Mouse (Mus musculus): ENCODE data around the gene Zfp609. TPM values are rescaled to one million over a fixed set of nuclear protein-coding genes. Genes with fewer than 3 reads are reported as not detected.

Gene Zfp609
- polyA plus RNA-seq, 1 experiment from 2014 or later, result 7.8 TPM

- ATAC-seq (replicated peaks; ENCODE audit: low FRiP score, low TSS enrichment, low read depth) (no peak), DNase-seq (ENCODE audit: low spot score) (no peak)
- peak overlapping the region; percentile 98 for H3K27ac ChIP-seq (ENCODE audit: low read depth)
- H3K27me3 ChIP-seq (replicated peaks; ENCODE audit: control insufficient read depth, insufficient read depth, low read length), result no peaks in the 10 kb centered on the region
- peak overlapping the region; percentile 90 for H3K4me2 ChIP-seq (ENCODE audit: low read length)
- peak overlapping the region; percentile 77 for H3K4me3 ChIP-seq (ENCODE audit: low read depth, low read length)
- H3K9me3 ChIP-seq (ENCODE audit: control insufficient read depth, low read length), result no peaks in the 10 kb centered on the region
- no peaks in the 10 kb centered on the region for H3K36me3 ChIP-seq (ENCODE audit: control insufficient read depth, insufficient read depth, low read length)
- H3K4me1 ChIP-seq (replicated peaks; ENCODE audit: control insufficient read depth, insufficient read depth, low read length), result peaks cover 36% of the 10 kb centered on the region
- H3K9ac ChIP-seq (ENCODE audit: low read length), result peak overlapping the region; percentile 96
- 2% methylated on average over 4 of the region's 4 CpGs for WGBS
Observed at GRCm38 (mm10) chr9:65826226-65826587, 1.2 kb downstream of the Zfp609 start.

- no peak overlapping the region for H3K4me3 ChIP-seq (ENCODE audit: low read depth, low read length)
- no peak overlapping the region for H3K9ac ChIP-seq (ENCODE audit: low read length)
- no peak overlapping the region for H3K4me2 ChIP-seq (ENCODE audit: low read length)
- DNase-seq (ENCODE audit: low spot score) (no peak), ATAC-seq (replicated peaks; ENCODE audit: low FRiP score, low TSS enrichment, low read depth) (no peak)
- no peaks in the 10 kb centered on the region for H3K27me3 ChIP-seq (replicated peaks; ENCODE audit: control insufficient read depth, insufficient read depth, low read length)
- no peaks in the 10 kb centered on the region for H3K9me3 ChIP-seq (ENCODE audit: control insufficient read depth, low read length)
- no peak overlapping the region for H3K27ac ChIP-seq (ENCODE audit: low read depth)
- WGBS, result 66% methylated on average over 10 of the region's 10 CpGs
- H3K4me1 ChIP-seq (replicated peaks; ENCODE audit: control insufficient read depth, insufficient read depth, low read length), result peaks cover 33% of the 10 kb centered on the region
- no peaks in the 10 kb centered on the region for H3K36me3 ChIP-seq (ENCODE audit: control insufficient read depth, insufficient read depth, low read length)
Observed at GRCm38 (mm10) chr9:65823716-65824462, 3.5 kb downstream of the Zfp609 start.

- WGBS, result 82% methylated on average over 4 of the region's 4 CpGs
- DNase-seq (ENCODE audit: low spot score) (no peak), ATAC-seq (replicated peaks; ENCODE audit: low FRiP score, low TSS enrichment, low read depth) (no peak)
- Histone ChIP-seq H3K27me3 (replicated peaks; ENCODE audit: control insufficient read depth, insufficient read depth, low read length) (no peaks in the 10 kb centered on the region), H3K4me1 (replicated peaks; ENCODE audit: control insufficient read depth, insufficient read depth, low read length) (peaks cover 26% of the 10 kb centered on the region), H3K4me2 (ENCODE audit: low read length) (no peak overlapping the region), H3K36me3 (ENCODE audit: control insufficient read depth, insufficient read depth, low read length) (no peaks in the 10 kb centered on the region), H3K27ac (ENCODE audit: low read depth) (no peak overlapping the region), H3K9ac (ENCODE audit: low read length) (no peak overlapping the region), H3K4me3 (ENCODE audit: low read depth, low read length) (no peak overlapping the region), H3K9me3 (ENCODE audit: control insufficient read depth, low read length) (no peaks in the 10 kb centered on the region)
Observed at GRCm38 (mm10) chr9:65822011-65822410, 5.4 kb downstream of the Zfp609 start.

GRCm38 (mm10) chr9:65820301-65820700 lies 7.1 kb downstream of the Zfp609 start:
- DNase-seq (ENCODE audit: low spot score), result no peak
- no peak for ATAC-seq (replicated peaks; ENCODE audit: low FRiP score, low TSS enrichment, low read depth)
- 78% methylated on average over 2 of the region's 2 CpGs for WGBS

GRCm38 (mm10) chr9:65818402-65818801 lies 9.0 kb downstream of the Zfp609 start:
- Histone ChIP-seq H3K9me3 (ENCODE audit: control insufficient read depth, low read length) (no peaks in the 10 kb centered on the region), H3K9ac (ENCODE audit: low read length) (no peak overlapping the region), H3K27me3 (replicated peaks; ENCODE audit: control insufficient read depth, insufficient read depth, low read length) (no peaks in the 10 kb centered on the region), H3K4me3 (ENCODE audit: low read depth, low read length) (no peak overlapping the region), H3K4me2 (ENCODE audit: low read length) (no peak overlapping the region), H3K36me3 (ENCODE audit: control insufficient read depth, insufficient read depth, low read length) (peaks cover 9% of the 10 kb centered on the region; the same call in 1 of the 2 replicates), H3K27ac (ENCODE audit: low read depth) (no peak overlapping the region), H3K4me1 (replicated peaks; ENCODE audit: control insufficient read depth, insufficient read depth, low read length) (peaks cover 2% of the 10 kb centered on the region; the same call in 1 of the 2 replicates)
- ATAC-seq (replicated peaks; ENCODE audit: low FRiP score, low TSS enrichment, low read depth), result no peak
- WGBS, result 88% methylated on average over 2 of the region's 2 CpGs
- no peak for DNase-seq (ENCODE audit: low spot score)

More at GRCm38 (mm10) chr9:65820301-65820700, 7.1 kb downstream of the Zfp609 start:
- peaks cover 3% of the 10 kb centered on the region; the same call in 1 of the 2 replicates for H3K36me3 ChIP-seq (ENCODE audit: control insufficient read depth, insufficient read depth, low read length)
- H3K27ac ChIP-seq (ENCODE audit: low read depth), result no peak overlapping the region
- no peak overlapping the region for H3K4me3 ChIP-seq (ENCODE audit: low read depth, low read length)
- no peak overlapping the region for H3K4me2 ChIP-seq (ENCODE audit: low read length)
- H3K27me3 ChIP-seq (replicated peaks; ENCODE audit: control insufficient read depth, insufficient read depth, low read length), result no peaks in the 10 kb centered on the region
- peaks cover 17% of the 10 kb centered on the region for H3K4me1 ChIP-seq (replicated peaks; ENCODE audit: control insufficient read depth, insufficient read depth, low read length)
- no peaks in the 10 kb centered on the region for H3K9me3 ChIP-seq (ENCODE audit: control insufficient read depth, low read length)
- H3K9ac ChIP-seq (ENCODE audit: low read length), result no peak overlapping the region

GRCm38 (mm10) chr9:65812841-65813240 lies 14.5 kb downstream of the Zfp609 start:
- Histone ChIP-seq H3K27ac (ENCODE audit: low read depth) (no peak overlapping the region), H3K9me3 (ENCODE audit: control insufficient read depth, low read length) (no peaks in the 10 kb centered on the region), H3K4me2 (ENCODE audit: low read length) (no peak overlapping the region), H3K27me3 (replicated peaks; ENCODE audit: control insufficient read depth, insufficient read depth, low read length) (no peaks in the 10 kb centered on the region), H3K36me3 (ENCODE audit: control insufficient read depth, insufficient read depth, low read length) (peaks cover 9% of the 10 kb centered on the region; the same call in 1 of the 2 replicates), H3K9ac (ENCODE audit: low read length) (no peak overlapping the region), H3K4me3 (ENCODE audit: low read depth, low read length) (no peak overlapping the region), H3K4me1 (replicated peaks; ENCODE audit: control insufficient read depth, insufficient read depth, low read length) (peaks cover 3% of the 10 kb centered on the region; the same call in 1 of the 2 replicates)
- WGBS, result 63% methylated on average over 2 of the region's 2 CpGs
- ATAC-seq (replicated peaks; ENCODE audit: low FRiP score, low TSS enrichment, low read depth) (no peak), DNase-seq (ENCODE audit: low spot score) (no peak)

- no peak for DNase-seq (ENCODE audit: low spot score)
- Histone ChIP-seq H3K27ac (ENCODE audit: low read depth) (no peak overlapping the region), H3K27me3 (replicated peaks; ENCODE audit: control insufficient read depth, insufficient read depth, low read length) (no peaks in the 10 kb centered on the region), H3K9ac (ENCODE audit: low read length) (no peak overlapping the region), H3K9me3 (ENCODE audit: control insufficient read depth, low read length) (no peaks in the 10 kb centered on the region), H3K4me2 (ENCODE audit: low read length) (no peak overlapping the region), H3K36me3 (ENCODE audit: control insufficient read depth, insufficient read depth, low read length) (peaks cover 9% of the 10 kb centered on the region; the same call in 1 of the 2 replicates), H3K4me1 (replicated peaks; ENCODE audit: control insufficient read depth, insufficient read depth, low read length) (peaks cover 3% of the 10 kb centered on the region; the same call in 1 of the 2 replicates), H3K4me3 (ENCODE audit: low read depth, low read length) (no peak overlapping the region)
- 88% methylated on average over 1 of the region's 1 CpGs for WGBS
- no peak for ATAC-seq (replicated peaks; ENCODE audit: low FRiP score, low TSS enrichment, low read depth)
Observed at GRCm38 (mm10) chr9:65811784-65812183, 15.6 kb downstream of the Zfp609 start.

- Histone ChIP-seq H3K9me3 (ENCODE audit: control insufficient read depth, low read length) (no peaks in the 10 kb centered on the region), H3K27ac (ENCODE audit: low read depth) (no peak overlapping the region), H3K9ac (ENCODE audit: low read length) (no peak overlapping the region), H3K36me3 (ENCODE audit: control insufficient read depth, insufficient read depth, low read length) (no peaks in the 10 kb centered on the region), H3K4me1 (replicated peaks; ENCODE audit: control insufficient read depth, insufficient read depth, low read length) (no peaks in the 10 kb centered on the region), H3K27me3 (replicated peaks; ENCODE audit: control insufficient read depth, insufficient read depth, low read length) (no peaks in the 10 kb centered on the region), H3K4me2 (ENCODE audit: low read length) (no peak overlapping the region), H3K4me3 (ENCODE audit: low read depth, low read length) (no peak overlapping the region)
- 57% methylated on average over 1 of the region's 1 CpGs for WGBS
- DNase-seq (ENCODE audit: low spot score) (no peak), ATAC-seq (replicated peaks; ENCODE audit: low FRiP score, low TSS enrichment, low read depth) (no peak)
Observed at GRCm38 (mm10) chr9:65807818-65808217, 19.5 kb downstream of the Zfp609 start.

GRCm38 (mm10) chr9:65807251-65807650 lies 20.1 kb downstream of the Zfp609 start:
- H3K9ac ChIP-seq (ENCODE audit: low read length), result no peak overlapping the region
- H3K4me3 ChIP-seq (ENCODE audit: low read depth, low read length), result no peak overlapping the region
- WGBS, result 77% methylated on average over 5 of the region's 5 CpGs
- no peaks in the 10 kb centered on the region for H3K4me1 ChIP-seq (replicated peaks; ENCODE audit: control insufficient read depth, insufficient read depth, low read length)
- H3K27me3 ChIP-seq (replicated peaks; ENCODE audit: control insufficient read depth, insufficient read depth, low read length), result no peaks in the 10 kb centered on the region
- no peak for ATAC-seq (replicated peaks; ENCODE audit: low FRiP score, low TSS enrichment, low read depth)
- H3K4me2 ChIP-seq (ENCODE audit: low read length), result no peak overlapping the region
- H3K9me3 ChIP-seq (ENCODE audit: control insufficient read depth, low read length), result no peaks in the 10 kb centered on the region
- no peak overlapping the region for H3K27ac ChIP-seq (ENCODE audit: low read depth)
- DNase-seq (ENCODE audit: low spot score), result no peak
- no peaks in the 10 kb centered on the region for H3K36me3 ChIP-seq (ENCODE audit: control insufficient read depth, insufficient read depth, low read length)
